Mouse (Mus musculus): ENCODE data around the gene Jkamp.

Gene Jkamp

DNA sequence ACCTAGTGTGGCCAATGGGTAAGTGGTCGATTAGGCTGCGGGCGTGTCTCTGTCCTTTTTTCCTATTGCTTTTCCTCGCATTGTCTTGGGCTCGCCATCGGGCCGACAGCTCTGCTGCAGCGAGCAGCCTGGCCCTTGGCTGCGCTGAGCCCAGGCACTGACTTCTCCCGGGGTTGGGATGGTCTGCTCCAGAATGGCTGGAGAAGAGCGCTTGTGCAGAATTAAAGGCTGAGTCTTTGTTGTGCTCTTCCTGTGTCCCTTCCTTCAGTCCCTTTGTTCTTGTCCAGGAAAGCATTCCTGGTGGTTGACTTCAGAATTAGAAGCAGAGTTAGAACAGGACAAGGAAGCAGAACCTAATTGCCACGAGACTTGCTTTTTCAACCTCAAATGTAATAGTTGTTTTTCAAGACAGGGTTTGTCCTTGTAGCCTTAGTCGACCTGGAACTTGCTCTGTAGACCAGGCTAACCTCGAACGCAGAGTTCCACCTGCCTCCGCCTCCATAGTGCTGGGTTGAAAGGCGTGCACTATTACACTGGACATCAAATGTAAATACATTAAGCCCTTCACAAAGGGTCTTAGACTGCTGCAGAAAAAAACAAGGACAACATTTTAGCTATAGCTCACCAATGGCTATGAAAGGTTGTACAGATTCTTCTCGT, 907 bp downstream of the Jkamp start:
- DNase-seq (ENCODE audit: low read depth): no peak

GRCm38 (mm10) chr12:72089802-72090201, 4.4 kb downstream of the Jkamp start:
- DNase-seq (ENCODE audit: low read depth): no peak

DNA sequence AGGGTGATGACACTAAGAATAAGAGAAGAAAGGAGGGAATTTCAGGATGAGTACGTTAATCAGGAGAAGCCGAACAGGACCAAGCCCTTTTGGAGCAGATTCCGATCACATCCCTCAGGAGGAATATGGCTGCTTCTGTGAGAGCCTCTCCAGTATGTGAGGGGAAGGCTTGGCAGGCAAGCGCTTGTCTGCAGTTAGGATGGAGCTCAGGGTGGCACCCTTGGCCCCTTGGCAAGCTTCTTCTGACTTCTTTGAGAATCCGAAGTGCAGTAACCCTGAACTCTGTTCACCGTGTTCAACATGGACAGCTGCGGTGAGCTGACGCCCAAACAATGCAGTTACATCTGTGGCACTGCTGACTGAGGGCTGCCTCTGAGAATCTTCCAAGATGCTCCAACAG, 11.6 kb downstream of the Jkamp start:
- no peak for DNase-seq (ENCODE audit: low read depth)

DNA sequence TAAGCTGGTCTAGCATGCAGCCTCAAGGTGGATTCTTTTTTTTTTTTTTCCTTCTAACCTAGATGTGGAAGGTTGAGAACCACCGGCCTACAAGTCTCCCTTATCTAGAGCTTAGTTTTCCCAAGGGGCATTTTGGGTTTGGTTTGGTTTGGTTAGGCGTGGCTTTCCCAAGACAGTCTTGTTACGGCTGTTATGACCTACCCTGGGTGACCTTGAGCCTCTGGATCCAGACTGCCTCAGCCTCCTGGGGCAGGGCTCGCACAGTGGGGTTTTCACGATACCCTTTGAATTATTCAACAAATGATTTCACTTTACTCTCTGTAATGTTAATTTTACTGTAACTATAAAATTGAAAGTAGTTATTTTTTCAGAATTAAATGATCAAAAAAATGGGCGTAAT, 17.4 kb downstream of the Jkamp start:
- DNase-seq (ENCODE audit: low read depth): no peak

- no peak for DNase-seq (ENCODE audit: low read depth)
Observed at GRCm38 (mm10) chr12:72104027-72104426, 18.6 kb downstream of the Jkamp start.

DNA sequence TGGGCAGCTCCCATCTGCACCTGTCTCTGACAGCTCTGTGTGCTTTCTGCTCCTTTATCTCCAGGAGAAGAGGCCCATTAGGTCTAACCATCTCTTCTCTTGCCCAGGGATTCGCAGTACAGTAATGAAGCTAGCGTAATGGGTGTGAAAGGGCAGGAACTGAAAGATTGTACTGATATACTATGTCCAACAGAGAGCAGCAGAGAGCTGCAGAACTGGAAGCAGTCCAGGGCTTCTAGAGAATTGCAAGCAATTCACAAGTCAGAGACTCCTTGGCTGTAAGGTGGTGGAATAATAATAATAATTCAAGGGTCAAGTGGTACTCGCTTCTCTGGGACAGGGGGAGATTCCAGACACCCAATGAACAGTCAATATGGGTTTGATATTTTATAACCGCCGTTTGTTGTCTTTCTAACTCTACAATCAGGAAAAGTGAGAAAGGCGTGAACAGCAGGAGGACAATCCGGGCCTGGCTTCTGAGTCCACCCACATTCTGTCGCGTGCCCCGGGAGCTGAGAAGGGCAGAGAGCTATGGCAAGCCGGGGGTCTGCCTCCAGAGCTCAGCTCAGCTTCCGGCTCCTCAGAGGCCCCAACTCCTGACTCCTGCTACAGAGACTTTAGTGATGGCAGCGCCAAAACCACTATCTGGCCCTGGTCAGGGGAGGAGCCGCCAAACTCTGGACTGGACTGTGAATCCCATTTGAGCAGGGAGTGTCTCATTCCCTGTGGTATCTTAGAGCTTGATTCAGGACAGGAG, 19.3 kb downstream of the Jkamp start:
- peak; percentile 57 for DNase-seq (ENCODE audit: low read depth)

GRCm38 (mm10) chr12:72115126-72115525, 29.7 kb downstream of the Jkamp start:
- DNase-seq (ENCODE audit: low read depth): no peak

GRCm38 (mm10) chr12:72115686-72116345, 30.4 kb downstream of the Jkamp start:
- DNase-seq (ENCODE audit: low read depth): no peak

GRCm38 (mm10) chr12:72129203-72129602, 43.8 kb downstream of the Jkamp start:
- no peak for DNase-seq (ENCODE audit: low read depth)

- DNase-seq (ENCODE audit: low read depth): no peak
Observed at GRCm38 (mm10) chr12:72150786-72151185, 65.4 kb downstream of the Jkamp start.

All from c-Kit-positive CD71-positive TER-119-negative erythroid progenitor cells, embryonic 14.5 days (primary cell).